35 mouse cellular contexts compared by ENCODE assay signal in genomic region chr9:43309087-43309872, GRCm38 (mm10). TPM values are rescaled to one million over a fixed set of nuclear protein-coding genes. Genes with fewer than 3 reads are reported as not detected.
"Had no signal": no experiment of that assay in that cellular context is flagged by ENCODE, and none has a peak within 500 bp of the region (broad histone marks: within the 10 kb centered on the region; RNA-seq: fewer than 3 reads in every experiment).

No protein-coding gene starts in this region.

- H3K4me1 ChIP-seq: heart, embryonic 15.5 days; hindbrain, embryonic 12.5 days; hindbrain, embryonic 13.5 days; hindbrain, embryonic 15.5 days had no signal

- H3K9ac ChIP-seq: heart, embryonic 12.5 days; heart, embryonic 13.5 days; heart, embryonic 15.5 days; hindbrain, embryonic 12.5 days; hindbrain, embryonic 13.5 days; hindbrain, embryonic 14.5 days; hindbrain, embryonic 15.5 days; intestine, embryonic 15.5 days; kidney, embryonic 15.5 days had no signal

- H3K9me3 ChIP-seq: heart, embryonic 10.5 days; heart, embryonic 12.5 days; heart, embryonic 13.5 days; heart, embryonic 15.5 days; hindbrain, embryonic 10.5 days; hindbrain, embryonic 12.5 days; hindbrain, embryonic 13.5 days; hindbrain, embryonic 15.5 days; intestine, embryonic 15.5 days; kidney, embryonic 15.5 days had no signal

- H3K4me3 ChIP-seq: heart, embryonic 10.5 days; heart, embryonic 12.5 days; heart, embryonic 13.5 days; heart, embryonic 15.5 days; hindbrain, embryonic 10.5 days; hindbrain, embryonic 12.5 days; hindbrain, embryonic 13.5 days; hindbrain, embryonic 15.5 days; intestine, embryonic 15.5 days; kidney, embryonic 15.5 days; layer of hippocampus, adult 2 months; left cerebral cortex, adult 2 months had no signal

- H3K27me3 ChIP-seq: hindbrain, embryonic 12.5 days; hindbrain, embryonic 15.5 days; intestine, embryonic 15.5 days had no signal

- H3K36me3 ChIP-seq: heart, embryonic 10.5 days; heart, embryonic 12.5 days; heart, embryonic 13.5 days; heart, embryonic 15.5 days; hindbrain, embryonic 10.5 days; hindbrain, embryonic 12.5 days; hindbrain, embryonic 13.5 days; hindbrain, embryonic 15.5 days; intestine, embryonic 15.5 days; kidney, embryonic 15.5 days had no signal

- H3K4me2 ChIP-seq: heart, embryonic 11.5 days; heart, embryonic 12.5 days; heart, embryonic 13.5 days; heart, embryonic 15.5 days; hindbrain, embryonic 12.5 days; hindbrain, embryonic 13.5 days; hindbrain, embryonic 14.5 days; hindbrain, embryonic 15.5 days; intestine, embryonic 15.5 days; kidney, embryonic 15.5 days had no signal

- H3K27ac ChIP-seq: heart, embryonic 10.5 days; heart, embryonic 13.5 days; heart, embryonic 15.5 days; hindbrain, embryonic 10.5 days; hindbrain, embryonic 12.5 days; hindbrain, embryonic 13.5 days; hindbrain, embryonic 14.5 days; hindbrain, embryonic 15.5 days; hindbrain, postnatal 0 days; intestine, embryonic 15.5 days; kidney, embryonic 15.5 days; kidney, postnatal 0 days; layer of hippocampus, adult 2 months; left cerebral cortex, adult 2 months had no signal

- DNase-seq: heart, postnatal 10 days; heart, postnatal 14 days; heart, postnatal 36 days; heart, postnatal 4 days; kidney, adult 11 months; kidney, adult 18-20 months; kidney, adult 2 months; kidney, adult 8-10 months; kidney, adult 9 months; kidney, postnatal 10 days; kidney, postnatal 14 days; kidney, postnatal 25 days; kidney, postnatal 36 days; kidney, postnatal 4 days; layer of hippocampus, adult 9-11 months; layer of hippocampus, postnatal 36 days had no signal

RNA-seq across cellular contexts. Expression of gene Trim29, which starts 1.4 kb away (rescaled TPM):
- total RNA-seq: hematopoietic stem cell, adult 5-6 weeks; left cerebral cortex, adult 2 months had no signal
- polyA plus RNA-seq: hindbrain, embryonic 13.5 days; hindbrain, embryonic 14.5 days; hindbrain, embryonic 15.5 days; hindbrain, embryonic 16.5 days; inflammation-experienced regulatory T-cells, adult 6 months had no signal
